Mouse (Mus musculus) MEL (cell line): ENCODE results near the gene Mvb12a. TPM values are rescaled to one million over a fixed set of nuclear protein-coding genes. Genes with fewer than 3 reads are reported as not detected.
A peak's percentile ranks its signal among the peaks of the same experiment; 100 is the strongest.

ENCODE experiments used
- DNase-seq: peaks from one replicate; pipeline ENCODE4 v3.0.0; 2011; ENCODE audit warnings: low read depth, low spot score
- H3K27ac ChIP-seq: 2 replicates; pipeline ENCODE4 v1.5.1; 2012; ENCODE audit warnings: low read depth, mild to moderate bottlenecking, control low read depth, low read length, moderate library complexity; ENCODE audit not compliant: control insufficient read depth
- H3K27me3 ChIP-seq, 2 experiments: fragments of 150-350 bp in 1 of 2; sonication (generic) in 1 of 2; 2 replicates each; pipeline ENCODE4 v1.6.1; 2012; ENCODE audit warnings: low read length in 2 of 2, mild to moderate bottlenecking in 2 of 2, improper control_type of control experiment in 1 of 2, moderate library complexity in 1 of 2; ENCODE audit not compliant: insufficient read depth in 2 of 2, control insufficient read depth in 1 of 2
- H3K36me3 ChIP-seq, 2 experiments: 2 replicates each; pipeline ENCODE4 v1.6.1; 2012 to 2014; ENCODE audit warnings: low read length in 2 of 2, improper control_type of control experiment in 1 of 2, inconsistent platforms in 1 of 2, mild to moderate bottlenecking in 1 of 2; ENCODE audit not compliant: insufficient read depth in 2 of 2, control insufficient read depth in 1 of 2
- H3K4me1 ChIP-seq, 2 experiments: fragments of 150-350 bp in 1 of 2; sonication (generic) in 1 of 2; 2 replicates each; pipeline ENCODE4 v1.6.1; 2012; ENCODE audit warnings: low read length in 2 of 2, improper control_type of control experiment in 1 of 2, mild to moderate bottlenecking in 1 of 2; ENCODE audit not compliant: insufficient read depth in 2 of 2, control insufficient read depth in 1 of 2
- H3K4me3 ChIP-seq, 2 experiments: fragments of 150-350 bp in 1 of 2; sonication (generic) in 1 of 2; 2 replicates each; pipeline ENCODE4 v1.5.1; 2012; ENCODE audit warnings: low read depth in 2 of 2, low read length in 2 of 2, mild to moderate bottlenecking in 2 of 2, moderate library complexity in 2 of 2, control low read depth in 1 of 2, improper control_type of control experiment in 1 of 2; ENCODE audit not compliant: control insufficient read depth in 1 of 2, insufficient read depth in 1 of 2
- H3K79me2 ChIP-seq: 2 replicates; pipeline ENCODE4 v1.6.1; 2012; ENCODE audit warnings: mild to moderate bottlenecking, low read length, moderate library complexity; ENCODE audit not compliant: control insufficient read depth, poor library complexity, insufficient read depth
- H3K9ac ChIP-seq: 2 replicates; pipeline ENCODE4 v1.6.1; 2012; ENCODE audit warnings: low read depth, mild to moderate bottlenecking, control low read depth, low read length, moderate library complexity; ENCODE audit not compliant: control insufficient read depth, poor library complexity, severe bottlenecking
- H3K9me3 ChIP-seq: fragments of 150-350 bp; sonication (generic); replicated peaks from 2 replicates; pipeline ENCODE4 v1.6.1; 2012; ENCODE audit warnings: mild to moderate bottlenecking, low read length, improper control_type of control experiment, moderate library complexity; ENCODE audit not compliant: insufficient read depth
- BHLHE40 ChIP-seq: IDR thresholded peaks from 2 replicates; pipeline ENCODE4 v1.6.1; 2012; ENCODE audit warnings: low read depth, mild to moderate bottlenecking, inconsistent platforms, low read length, improper control_type of control experiment, borderline replicate concordance
- CHD1 ChIP-seq: IDR thresholded peaks from 2 replicates; pipeline ENCODE4 v1.6.1; 2012; ENCODE audit warnings: low read depth, mild to moderate bottlenecking, inconsistent platforms, low read length, improper control_type of control experiment
- CTCF ChIP-seq, 3 experiments: IDR thresholded peaks in 2 of 3; conservative IDR thresholded peaks in 1 of 3; 2 replicates each; pipeline ENCODE4 v1.5.1; 2011 to 2012; ENCODE audit warnings: low read length in 3 of 3, low read depth in 2 of 3, mild to moderate bottlenecking in 2 of 3, improper control_type of control experiment in 1 of 3, inconsistent platforms in 1 of 3, mixed read lengths in 1 of 3, moderate library complexity in 1 of 3; ENCODE audit not compliant: control insufficient read depth in 1 of 3, insufficient read depth in 1 of 3, poor library complexity in 1 of 3, severe bottlenecking in 1 of 3
- ELF1 ChIP-seq: IDR thresholded peaks from 2 replicates; pipeline ENCODE4 v1.6.1; 2014; ENCODE audit warnings: low read depth, mild to moderate bottlenecking, inconsistent platforms, low read length, improper control_type of control experiment, moderate library complexity
- ETS1 ChIP-seq: IDR thresholded peaks from 2 replicates; pipeline ENCODE4 v1.6.1; 2012; ENCODE audit warnings: low read depth, mild to moderate bottlenecking, inconsistent platforms, low read length, improper control_type of control experiment, moderate library complexity
- GATA1 ChIP-seq: IDR thresholded peaks from 2 replicates; pipeline ENCODE4 v1.6.1; 2011; ENCODE audit warnings: low read depth, low read length, improper control_type of control experiment
- HCFC1 ChIP-seq: IDR thresholded peaks from 2 replicates; pipeline ENCODE4 v1.6.1; 2012; ENCODE audit warnings: low read depth, mild to moderate bottlenecking, inconsistent platforms, low read length, improper control_type of control experiment, moderate library complexity
- JUND ChIP-seq: IDR thresholded peaks from 2 replicates; pipeline ENCODE4 v1.6.1; 2011; ENCODE audit warnings: low read depth, mild to moderate bottlenecking, improper control_type of control experiment, low read length
- MAZ ChIP-seq: IDR thresholded peaks from 2 replicates; pipeline ENCODE4 v1.6.1; 2012; ENCODE audit warnings: low read depth, mild to moderate bottlenecking, inconsistent platforms, low read length, improper control_type of control experiment
- MEF2A ChIP-seq: IDR thresholded peaks from 2 replicates; pipeline ENCODE4 v1.6.1; 2014; ENCODE audit warnings: low read depth, mild to moderate bottlenecking, inconsistent platforms, low read length, improper control_type of control experiment; ENCODE audit not compliant: poor library complexity, insufficient replicate concordance, severe bottlenecking; ENCODE audit errors: extremely low read depth
- MYC ChIP-seq: IDR thresholded peaks from 2 replicates; pipeline ENCODE4 v1.6.1; 2011; ENCODE audit warnings: low read depth, mild to moderate bottlenecking, low read length, improper control_type of control experiment, moderate library complexity
- NELFE ChIP-seq: IDR thresholded peaks from 2 replicates; pipeline ENCODE4 v1.6.1; 2011; ENCODE audit warnings: low read depth, low read length, improper control_type of control experiment
- NRF1 ChIP-seq: IDR thresholded peaks from 2 replicates; pipeline ENCODE4 v1.6.1; 2014; ENCODE audit warnings: low read depth, mild to moderate bottlenecking, inconsistent platforms, low read length, improper control_type of control experiment, moderate library complexity; ENCODE audit not compliant: poor library complexity, insufficient read depth, severe bottlenecking
- RAD21 ChIP-seq: IDR thresholded peaks from 2 replicates; pipeline ENCODE4 v1.6.1; 2011; ENCODE audit warnings: mild to moderate bottlenecking, low read depth, low read length, improper control_type of control experiment
- SMC3 ChIP-seq: IDR thresholded peaks from 2 replicates; pipeline ENCODE4 v1.6.1; 2011; ENCODE audit warnings: low read depth, low read length, improper control_type of control experiment
- TCF12 ChIP-seq: IDR thresholded peaks from 2 replicates; pipeline ENCODE4 v1.6.1; 2014; ENCODE audit warnings: low read depth, mild to moderate bottlenecking, inconsistent platforms, low read length, improper control_type of control experiment, moderate library complexity
- USF1 ChIP-seq: IDR thresholded peaks from 2 replicates; pipeline ENCODE4 v1.6.1; 2014; ENCODE audit warnings: low read depth, mild to moderate bottlenecking, inconsistent platforms, low read length, improper control_type of control experiment, moderate library complexity
- ZC3H11A ChIP-seq: IDR thresholded peaks from 2 replicates; pipeline ENCODE4 v1.6.1; 2012; ENCODE audit warnings: low read depth, mild to moderate bottlenecking, inconsistent platforms, low read length, improper control_type of control experiment
- ZKSCAN1 ChIP-seq: IDR thresholded peaks from 2 replicates; pipeline ENCODE4 v1.6.1; 2012; ENCODE audit warnings: low read depth, mild to moderate bottlenecking, inconsistent platforms, low read length, improper control_type of control experiment, moderate library complexity
- ZNF384 ChIP-seq: IDR thresholded peaks from 2 replicates; pipeline ENCODE4 v1.6.1; 2012; ENCODE audit warnings: low read depth, mild to moderate bottlenecking, inconsistent platforms, low read length, improper control_type of control experiment
- polyA plus RNA-seq, 2 experiments: library from polyadenylated mRNA; stranded (reverse) in 1 of 2; unstranded in 1 of 2; fragments of >175 nt in 1 of 2; fragments of >200 nt in 1 of 2; gene quantifications; 2 replicates each; pipeline versions ENCODE4 v1.2.1 to v1.2.4; 2012; ENCODE audit warnings: low replicate concordance in 2 of 2, low read depth in 1 of 2; ENCODE audit not compliant: insufficient read length in 2 of 2, insufficient read depth in 1 of 2, missing spikeins in 1 of 2
- total RNA-seq: library from RNA; depleted of rRNA; stranded (reverse); fragments of 300-350 nt; gene quantifications from 2 replicates; pipeline ENCODE4 v1.2.3, GENCODE M21; 2012

Mvb12a gene
- total and polyA plus RNA-seq, 3 experiments, result 46.5 to 67.3 TPM; not detected in 1

- TF ChIP-seq SMC3, result no peak
- peak; percentile 52; the same call in 1 of the 2 replicates for TF ChIP-seq ETS1
- peak; percentile 60; the same call in 1 of the 2 replicates for TF ChIP-seq MYC
- no peak for TF ChIP-seq ZKSCAN1
- no peak for TF ChIP-seq RAD21
These were observed at the start of gene Mvb12a (continued) for GRCm38 (mm10) chr8:71542632-71543343.

- peak; percentile 86 for DNase-seq
- Histone ChIP-seq H3K9me3 (no peaks in the 10 kb centered on the region), H3K4me1 (no peaks in the 10 kb centered on the region), H3K27ac (no peak overlapping the region), H3K9ac (no peak overlapping the region), H3K4me3 (no peak overlapping the region), H3K27me3 (no peaks in the 10 kb centered on the region), H3K79me2 (no peaks in the 10 kb centered on the region; the same call in 1 of the 2 replicates), H3K36me3 (peaks cover 0 to 4% of the 10 kb centered on the region in 2 experiments; a peak in 2 of 4 replicates)
- peak; percentile 48 to 87 (median 66) for TF ChIP-seq CTCF (IDR thresholded peaks at IDR 0.05 in 2 of 3, conservative IDR thresholded peaks at IDR 0.05 in 1 of 3; ENCODE audit: control insufficient read depth in 1 of 3, insufficient read depth in 1 of 3, low read depth in 2 of 3, low read length in 3 of 3, poor library complexity in 1 of 3, severe bottlenecking in 1 of 3)
- peak; percentile 95 for TF ChIP-seq ZNF384
- peak; percentile 45 for TF ChIP-seq RAD21
- TF ChIP-seq CHD1, result no peak
- peak; percentile 62 for TF ChIP-seq SMC3
These were observed 47.7 kb upstream of the Mvb12a start for GRCm38 (mm10) chr8:71495039-71495438.

- peaks cover 0 to 4% of the 10 kb centered on the region in 2 experiments; a peak in 2 of 4 replicates for H3K36me3 ChIP-seq
- H3K9me3 ChIP-seq, result no peaks in the 10 kb centered on the region
- H3K9ac ChIP-seq, result no peak overlapping the region
- DNase-seq, result no peak
- no peaks in the 10 kb centered on the region for H3K79me2 ChIP-seq
- H3K27me3 ChIP-seq, result no peaks in the 10 kb centered on the region
- H3K4me1 ChIP-seq, result no peaks in the 10 kb centered on the region
- TF ChIP-seq TCF12 (no peak), JUND (no peak), BHLHE40 (no peak), ZC3H11A (no peak), ZKSCAN1 (no peak), HCFC1 (no peak), GATA1 (no peak), MEF2A (no peak), NELFE (no peak), MAZ (no peak), MYC (no peak), ZNF384 (no peak), NRF1 (no peak), CTCF (IDR thresholded peaks at IDR 0.05 in 2 of 3, conservative IDR thresholded peaks at IDR 0.05 in 1 of 3; ENCODE audit: control insufficient read depth in 1 of 3, insufficient read depth in 1 of 3, low read depth in 2 of 3, low read length in 3 of 3, poor library complexity in 1 of 3, severe bottlenecking in 1 of 3) (no peak), USF1 (no peak), ELF1 (no peak)
- no peak overlapping the region for H3K4me3 ChIP-seq
- H3K27ac ChIP-seq, result no peak overlapping the region
These were observed 46.9 kb upstream of the Mvb12a start for GRCm38 (mm10) chr8:71495811-71496210.
